Mouse (Mus musculus) brain, embryonic 14.5 days (tissue): ENCODE data around the gene Zyg11a. TPM values are rescaled to one million over a fixed set of nuclear protein-coding genes. Genes with fewer than 3 reads are reported as not detected.

Experiments
- DNase-seq: peaks from one replicate; pipeline ENCODE4 v3.0.0-alpha.2; 2011; ENCODE audit warnings: low read depth
- CTCF ChIP-seq: fragments of 200-500 bp; IDR thresholded peaks from 2 replicates; pipeline ENCODE4 v1.5.1; 2012; ENCODE audit warnings: inconsistent platforms, mild to moderate bottlenecking, moderate library complexity, borderline replicate concordance; ENCODE audit not compliant: insufficient read depth, insufficient read length; ENCODE audit errors: extremely low read depth
- POLR2A ChIP-seq: fragments of 200-500 bp; IDR thresholded peaks from 2 replicates; pipeline ENCODE4 v1.6.1; 2012; ENCODE audit warnings: mild to moderate bottlenecking, inconsistent platforms, borderline replicate concordance; ENCODE audit not compliant: poor library complexity, insufficient read depth, insufficient read length, severe bottlenecking; ENCODE audit errors: extremely low read depth
- polyA plus RNA-seq: library from polyadenylated mRNA; depleted of rRNA; stranded (reverse); fragments of >200 nt; gene quantifications from 2 replicates; pipeline ENCODE4 v1.2.3, GENCODE M21; 2012; rRNA removed

Zyg11a gene
- polyA plus RNA-seq = 0.03 and 0.13 TPM in 2 replicates

- peak; percentile 3 for DNase-seq
- TF ChIP-seq CTCF (no peak), POLR2A (no peak)
These were observed at the start of gene Zyg11a for GRCm38 (mm10) chr4:108217332-108218179. Gene Zyg11a (minus strand): TSS chr4:108218048.

- no peak for DNase-seq
- TF ChIP-seq CTCF (no peak), POLR2A (no peak)
These were observed 47.9 kb upstream of the Zyg11a start for GRCm38 (mm10) chr4:108265774-108266173.

GRCm38 (mm10) chr4:108253317-108253716, 35.5 kb upstream of the Zyg11a start:
- DNase-seq = no peak
- TF ChIP-seq CTCF = peak; percentile 27; the same call in 1 of the 2 replicates
- no peak for TF ChIP-seq POLR2A

- no peak for DNase-seq
- TF ChIP-seq POLR2A (no peak), CTCF (no peak)
These were observed 32.7 kb upstream of the Zyg11a start for GRCm38 (mm10) chr4:108250501-108250900.

GRCm38 (mm10) chr4:108249314-108249713, 31.5 kb upstream of the Zyg11a start:
- peak; percentile 7 for DNase-seq
- TF ChIP-seq POLR2A (no peak), CTCF (no peak)

- no peak for TF ChIP-seq CTCF
- no peak for TF ChIP-seq POLR2A
These were observed 15.8 kb upstream of the Zyg11a start for GRCm38 (mm10) chr4:108233654-108234053.

GRCm38 (mm10) chr4:108225341-108225872, 7.6 kb upstream of the Zyg11a start:
- no peak for DNase-seq
- TF ChIP-seq POLR2A (no peak), CTCF (no peak)

More at GRCm38 (mm10) chr4:108233654-108234053, 15.8 kb upstream of the Zyg11a start:
- DNase-seq = no peak

- TF ChIP-seq CTCF = no peak
- no peak for TF ChIP-seq POLR2A
- no peak for DNase-seq
These were observed 4.7 kb upstream of the Zyg11a start for GRCm38 (mm10) chr4:108222507-108222906.

GRCm38 (mm10) chr4:108219019-108219418, 1.2 kb upstream of the Zyg11a start:
- peak; percentile 14 for DNase-seq
- TF ChIP-seq CTCF (no peak), POLR2A (no peak)

- no peak for DNase-seq
- TF ChIP-seq CTCF = no peak
- no peak for TF ChIP-seq POLR2A
These were observed 4.8 kb downstream of the Zyg11a start for GRCm38 (mm10) chr4:108213023-108213422.

GRCm38 (mm10) chr4:108204629-108205028, 13.2 kb downstream of the Zyg11a start:
- no peak for TF ChIP-seq POLR2A
- no peak for TF ChIP-seq CTCF
- DNase-seq = no peak

- no peak for TF ChIP-seq CTCF
- TF ChIP-seq POLR2A = no peak
- no peak for DNase-seq
These were observed 18.6 kb downstream of the Zyg11a start for GRCm38 (mm10) chr4:108199236-108199635.

- peak; percentile 45 for DNase-seq
- no peak for TF ChIP-seq POLR2A
- TF ChIP-seq CTCF = no peak
These were observed 21.5 kb downstream of the Zyg11a start for GRCm38 (mm10) chr4:108196277-108196855.

GRCm38 (mm10) chr4:108192821-108193323, 25.0 kb downstream of the Zyg11a start:
- TF ChIP-seq CTCF (no peak), POLR2A (no peak)

GRCm38 (mm10) chr4:108182278-108182677, 35.6 kb downstream of the Zyg11a start:
- no peak for TF ChIP-seq POLR2A
- no peak for TF ChIP-seq CTCF
- DNase-seq = peak; percentile 3

More at GRCm38 (mm10) chr4:108192821-108193323, 25.0 kb downstream of the Zyg11a start:
- DNase-seq = no peak
